Mouse (Mus musculus): ENCODE results near the gene Lingo4. TPM values are rescaled to one million over a fixed set of nuclear protein-coding genes. Genes with fewer than 3 reads are reported as not detected.
A peak's percentile ranks its signal among the peaks of the same experiment; 100 is the strongest.

Lingo4 gene
- total RNA-seq, 2 experiments from 2014 or later, result not detected

GRCm38 (mm10) chr3:94443597-94443964, 45.3 kb downstream of the Lingo4 start, which contains the start of gene Oaz3:
Gene Oaz3, minus strand, starts transcription at chr3:94443915.
- peak; percentile 17 for ATAC-seq (replicated peaks; ENCODE audit: poor library complexity)

- no peak for ATAC-seq (replicated peaks; ENCODE audit: poor library complexity)
Observed at GRCm38 (mm10) chr3:94449377-94449776, 51.1 kb downstream of the Lingo4 start.

Other genes with a start within 250 kb of the Lingo4 start
- not detected in 2 replicates for gene Gm10696, start 220.3 kb upstream of the Lingo4 start, total RNA-seq (2015)
- 0.29 TPM in 1 of 2 replicates, not detected in the other for gene Gm10696, start 220.3 kb upstream of the Lingo4 start, total RNA-seq (2017)
- not detected in 2 replicates for gene Gm5286, start 201.8 kb upstream of the Lingo4 start, total RNA-seq (2015)
- not detected in 2 replicates for gene Gm5286, start 201.8 kb upstream of the Lingo4 start, total RNA-seq (2017)
- not detected in 2 replicates for gene Gm4778, start 134.5 kb upstream of the Lingo4 start, total RNA-seq (2015)
- not detected in 2 replicates for gene Gm4778, start 134.5 kb upstream of the Lingo4 start, total RNA-seq (2017)
- 5.6 and 6.0 TPM in 2 replicates for gene Them4, start 88.4 kb upstream of the Lingo4 start, total RNA-seq (2015)
- 2.8 and 3.6 TPM in 2 replicates for gene Them4, start 88.4 kb upstream of the Lingo4 start, total RNA-seq (2017)
- gene Them5, start 56.4 kb upstream of the Lingo4 start, total RNA-seq (2015), result not detected in 2 replicates
- not detected in 2 replicates for gene Them5, start 56.4 kb upstream of the Lingo4 start, total RNA-seq (2017)
- gene C2cd4d, start 36.1 kb upstream of the Lingo4 start, total RNA-seq (2015), result not detected in 2 replicates
- gene C2cd4d, start 36.1 kb upstream of the Lingo4 start, total RNA-seq (2017), result not detected in 2 replicates
- gene Rorc, start 25.7 kb upstream of the Lingo4 start, total RNA-seq (2015), result 0.05 and 0.15 TPM in 2 replicates
- 0.44 TPM in 1 of 2 replicates, not detected in the other for gene Rorc, start 25.7 kb upstream of the Lingo4 start, total RNA-seq (2017)
- 12.7 and 13.2 TPM in 2 replicates for gene Tdrkh, start 14.8 kb downstream of the Lingo4 start, total RNA-seq (2015)
- 3.9 and 5.5 TPM in 2 replicates for gene Tdrkh, start 14.8 kb downstream of the Lingo4 start, total RNA-seq (2017)
- 46.9 and 53.0 TPM in 2 replicates for gene Mrpl9, start 44.8 kb downstream of the Lingo4 start, total RNA-seq (2015)
- gene Mrpl9, start 44.8 kb downstream of the Lingo4 start, total RNA-seq (2017), result 53.3 and 54.6 TPM in 2 replicates
- gene Oaz3, start 45.4 kb downstream of the Lingo4 start, total RNA-seq (2015), result 0.46 TPM in 1 of 2 replicates, not detected in the other
- not detected in 2 replicates for gene Oaz3, start 45.4 kb downstream of the Lingo4 start, total RNA-seq (2017)
- not detected in 2 replicates for gene Celf3, start 79.8 kb downstream of the Lingo4 start, total RNA-seq (2015)
- 0.08 TPM in 1 of 2 replicates, not detected in the other for gene Celf3, start 79.8 kb downstream of the Lingo4 start, total RNA-seq (2017)
- 1.1 and 1.4 TPM in 2 replicates for gene Riiad1, start 81.8 kb downstream of the Lingo4 start, total RNA-seq (2015)
- gene Riiad1, start 81.8 kb downstream of the Lingo4 start, total RNA-seq (2017), result not detected in 2 replicates
- gene Snx27, start 184.2 kb downstream of the Lingo4 start, total RNA-seq (2015), result 21.9 and 22.5 TPM in 2 replicates
- gene Snx27, start 184.2 kb downstream of the Lingo4 start, total RNA-seq (2017), result 23.2 and 36.4 TPM in 2 replicates
- gene Gm10972, start 244.6 kb downstream of the Lingo4 start, total RNA-seq (2015), result not detected in 2 replicates
- gene Gm10972, start 244.6 kb downstream of the Lingo4 start, total RNA-seq (2017), result not detected in 2 replicates